Mouse (Mus musculus): ENCODE data around the gene Ankrd53.

Gene Ankrd53

DNA sequence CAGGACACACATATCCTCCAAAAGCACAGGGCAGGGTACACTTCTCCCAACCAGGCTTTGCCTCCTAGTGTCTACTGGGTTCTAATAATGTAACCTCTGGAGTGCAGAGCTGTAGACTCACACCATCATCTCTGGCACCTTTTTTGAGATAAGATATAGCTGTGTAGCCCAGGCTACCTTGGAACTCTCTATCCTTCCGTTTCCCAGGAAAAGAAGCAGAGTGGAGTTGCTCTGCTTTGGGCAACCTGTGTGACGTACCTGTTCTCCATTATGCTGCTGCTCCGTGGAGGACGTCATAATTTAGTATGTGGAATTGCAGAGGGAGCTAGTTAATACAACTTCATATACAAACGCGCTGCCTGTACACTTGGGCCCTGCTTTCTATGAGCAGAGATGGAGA lies at the start of gene Ankrd53:
Gene Ankrd53, plus strand, starts transcription at position 301 of the 400 bp plus-strand sequence.
- DNase-seq (ENCODE audit: low read depth): no peak

- DNase-seq (ENCODE audit: low read depth): no peak
Measured at GRCm38 (mm10) chr6:83713271-83714136, 48.9 kb upstream of the Ankrd53 start.

GRCm38 (mm10) chr6:83714221-83715123 lies 48.0 kb upstream of the Ankrd53 start:
- DNase-seq (ENCODE audit: low read depth): no peak

DNA sequence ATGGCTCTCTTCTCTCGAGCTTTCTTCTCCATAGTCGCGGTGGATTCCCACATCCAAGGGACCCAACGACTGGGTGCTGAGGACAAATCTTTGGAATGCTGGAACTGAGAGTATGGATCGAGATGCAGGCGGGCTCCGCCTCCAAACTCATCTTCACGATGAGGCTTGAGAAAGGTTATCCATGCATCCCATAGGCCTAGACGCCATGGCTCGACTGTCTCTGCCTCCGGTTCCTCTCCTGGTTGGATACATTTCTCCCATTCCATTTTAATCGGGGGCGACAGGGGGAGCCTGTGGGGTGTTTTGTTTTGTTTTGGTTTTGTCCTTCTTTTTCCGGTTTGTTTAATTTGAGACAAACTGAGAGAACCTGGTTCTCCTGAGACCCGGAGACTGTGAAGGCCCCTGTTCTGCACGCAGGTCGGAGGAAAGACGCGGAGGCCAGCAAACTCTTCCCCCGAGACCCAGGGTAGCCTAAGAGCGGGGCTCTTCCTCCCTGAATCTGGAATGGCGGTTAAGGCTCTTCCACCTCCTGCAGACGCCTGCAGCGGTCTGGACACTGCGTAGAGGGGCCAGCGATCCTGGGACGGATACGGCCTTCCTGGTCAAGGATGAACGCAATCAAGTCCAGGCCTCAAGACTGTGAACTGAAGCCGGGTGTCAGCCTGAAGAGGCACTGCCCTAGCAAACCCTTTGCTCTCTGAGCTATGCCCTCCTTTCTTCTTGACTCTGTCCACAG lies 46.8 kb upstream of the Ankrd53 start:
- DNase-seq (ENCODE audit: low read depth): no peak

- DNase-seq (ENCODE audit: low read depth): no peak
Measured at GRCm38 (mm10) chr6:83717026-83717425, 45.4 kb upstream of the Ankrd53 start.

- DNase-seq (ENCODE audit: low read depth): no peak
Measured at GRCm38 (mm10) chr6:83722526-83722925, 39.9 kb upstream of the Ankrd53 start.

DNA sequence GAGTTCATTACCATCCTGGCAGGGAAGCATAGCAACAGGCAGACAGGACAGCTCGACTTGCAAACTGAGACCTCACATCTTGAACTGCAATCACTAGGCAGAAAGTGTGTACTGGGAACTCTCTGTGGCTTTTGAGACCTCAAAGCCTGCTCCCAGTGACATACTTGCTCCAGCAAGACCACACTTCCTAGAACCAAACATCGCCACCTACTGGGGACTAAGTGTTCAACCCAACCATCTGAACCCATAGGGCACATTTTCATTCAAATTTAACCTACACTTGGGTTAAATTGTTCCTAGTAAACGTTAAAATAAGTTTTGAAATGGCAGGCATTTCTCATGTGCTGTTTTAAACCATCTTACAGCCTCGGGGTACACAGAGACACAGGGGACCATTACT lies 35.3 kb upstream of the Ankrd53 start:
- peak; percentile 9 for DNase-seq (ENCODE audit: low read depth)

GRCm38 (mm10) chr6:83728488-83728887 lies 34.0 kb upstream of the Ankrd53 start:
- peak; percentile 17 for DNase-seq (ENCODE audit: low read depth)

DNA sequence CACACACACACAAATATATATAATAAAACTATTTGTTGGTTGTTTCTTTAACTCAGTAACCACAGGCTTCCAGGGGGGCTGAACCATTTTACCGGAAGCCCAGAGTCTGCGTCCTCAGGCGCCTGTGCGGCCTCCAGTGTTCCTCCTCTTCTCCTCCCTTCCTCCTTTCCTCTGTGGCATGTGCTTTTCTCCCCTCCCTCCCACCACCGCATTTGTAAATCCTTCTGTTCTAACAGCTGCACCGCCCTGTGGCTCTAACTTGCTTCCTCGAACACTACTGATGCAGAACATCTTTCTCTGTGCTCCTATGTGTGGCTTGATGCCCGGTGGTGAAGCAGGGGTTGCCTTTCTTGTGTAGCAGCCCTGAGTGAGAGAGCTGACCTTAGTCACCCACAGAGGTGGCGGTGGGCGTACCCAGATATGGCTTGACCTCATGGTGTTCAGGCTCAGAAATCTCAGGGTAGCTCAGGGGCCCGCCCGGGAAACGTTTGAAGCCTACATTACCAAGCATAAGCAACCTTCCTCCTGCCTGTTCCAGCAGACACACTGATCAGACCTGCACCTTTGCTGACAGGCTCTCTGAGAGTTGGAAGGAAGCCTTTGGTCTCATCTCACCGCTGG lies 33.0 kb upstream of the Ankrd53 start:
- DNase-seq (ENCODE audit: low read depth): no peak

DNA sequence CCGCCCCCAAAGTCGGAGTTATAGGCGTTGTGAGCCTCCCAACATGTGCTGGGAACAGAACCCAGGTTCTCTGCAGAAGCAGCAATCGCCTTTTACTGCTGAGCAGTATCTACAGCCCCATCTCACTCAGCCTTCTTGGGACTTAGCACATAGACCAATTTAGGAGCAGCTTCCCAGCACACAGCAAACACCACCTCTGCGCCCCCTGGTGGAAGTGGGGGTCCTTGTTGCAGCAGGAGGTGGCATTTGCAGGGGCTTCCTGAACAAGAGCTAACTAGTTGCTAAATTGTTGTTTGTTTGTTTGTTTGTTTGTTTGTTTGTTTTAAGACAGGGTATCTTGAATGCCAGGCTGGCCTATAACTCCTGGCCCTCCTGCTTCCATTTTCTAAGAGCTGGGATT lies 31.3 kb upstream of the Ankrd53 start:
- DNase-seq (ENCODE audit: low read depth): peak; percentile 44

DNA sequence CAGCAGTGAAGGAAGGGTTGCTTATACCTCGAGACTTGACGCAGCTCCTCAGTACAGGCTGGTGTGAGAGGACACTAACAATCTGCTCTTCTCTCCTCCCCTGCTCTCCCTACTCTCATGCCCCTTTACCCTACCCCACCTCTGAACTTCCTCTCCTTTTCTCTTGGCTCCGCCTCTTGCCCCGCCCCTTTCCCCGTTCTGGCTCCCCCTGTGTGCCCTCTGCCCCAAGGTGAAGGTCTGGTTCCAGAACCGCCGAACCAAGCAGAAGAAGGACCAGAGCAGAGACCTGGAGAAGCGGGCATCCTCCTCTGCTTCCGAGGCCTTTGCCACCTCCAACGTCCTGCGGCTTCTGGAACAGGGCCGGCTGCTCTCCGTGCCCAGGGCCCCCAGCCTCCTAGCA lies 25.1 kb upstream of the Ankrd53 start:
- no peak for DNase-seq (ENCODE audit: low read depth)

DNA sequence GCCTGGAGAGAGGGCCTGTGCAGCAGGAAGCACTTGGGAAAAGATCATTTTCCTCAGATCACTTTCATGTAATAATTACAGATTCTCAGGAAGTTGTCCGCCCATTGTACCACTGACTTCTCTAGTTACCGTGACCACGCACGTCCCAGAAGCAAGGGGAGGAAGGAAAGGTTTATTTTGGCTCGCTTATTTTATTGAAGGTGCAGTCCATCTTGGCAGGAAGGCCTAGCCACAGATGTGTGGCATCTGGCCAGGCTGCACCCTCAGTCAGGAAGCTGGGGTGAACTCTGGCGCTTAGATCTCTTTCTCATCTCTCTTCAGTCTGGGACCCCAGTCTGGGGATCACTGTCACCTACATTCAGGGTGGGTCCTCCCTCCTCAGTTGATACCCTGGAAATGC lies 23.8 kb upstream of the Ankrd53 start:
- no peak for DNase-seq (ENCODE audit: low read depth)

- no peak for DNase-seq (ENCODE audit: low read depth)
Measured at GRCm38 (mm10) chr6:83742761-83743160, 19.7 kb upstream of the Ankrd53 start, which contains the start of gene Atp6v1b1. Gene Atp6v1b1, plus strand, starts transcription at chr6:83742990.

GRCm38 (mm10) chr6:83743212-83743611 lies 19.2 kb upstream of the Ankrd53 start:
- no peak for DNase-seq (ENCODE audit: low read depth)

- no peak for DNase-seq (ENCODE audit: low read depth)
Measured at GRCm38 (mm10) chr6:83744126-83744525, 18.3 kb upstream of the Ankrd53 start.

GRCm38 (mm10) chr6:83744557-83744956 lies 17.9 kb upstream of the Ankrd53 start:
- no peak for DNase-seq (ENCODE audit: low read depth)

DNA sequence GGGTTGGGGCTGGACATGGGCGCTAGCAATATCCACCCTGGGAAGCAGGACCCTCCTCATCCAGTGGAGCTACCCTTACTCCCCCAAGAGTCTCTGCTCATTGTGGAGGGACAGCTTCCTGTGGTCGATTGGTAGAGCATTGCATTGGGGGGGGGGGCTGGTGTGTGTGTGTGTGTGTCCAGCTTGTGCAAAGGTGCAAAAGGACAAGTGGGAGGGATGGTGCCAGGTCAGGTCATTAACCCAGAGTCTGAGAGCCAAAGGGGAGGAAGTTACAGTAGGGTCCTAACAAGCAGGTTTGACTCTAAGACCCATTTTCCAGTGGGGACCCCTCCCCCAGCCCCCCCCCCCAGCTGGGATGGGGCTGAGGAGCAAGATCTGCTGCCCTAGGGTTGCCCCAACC lies 17.0 kb upstream of the Ankrd53 start:
- no peak for DNase-seq (ENCODE audit: low read depth)

- DNase-seq (ENCODE audit: low read depth): no peak
Measured at GRCm38 (mm10) chr6:83749286-83749685, 13.2 kb upstream of the Ankrd53 start.

- DNase-seq (ENCODE audit: low read depth): no peak
Measured at GRCm38 (mm10) chr6:83750171-83750684, 12.2 kb upstream of the Ankrd53 start.

DNA sequence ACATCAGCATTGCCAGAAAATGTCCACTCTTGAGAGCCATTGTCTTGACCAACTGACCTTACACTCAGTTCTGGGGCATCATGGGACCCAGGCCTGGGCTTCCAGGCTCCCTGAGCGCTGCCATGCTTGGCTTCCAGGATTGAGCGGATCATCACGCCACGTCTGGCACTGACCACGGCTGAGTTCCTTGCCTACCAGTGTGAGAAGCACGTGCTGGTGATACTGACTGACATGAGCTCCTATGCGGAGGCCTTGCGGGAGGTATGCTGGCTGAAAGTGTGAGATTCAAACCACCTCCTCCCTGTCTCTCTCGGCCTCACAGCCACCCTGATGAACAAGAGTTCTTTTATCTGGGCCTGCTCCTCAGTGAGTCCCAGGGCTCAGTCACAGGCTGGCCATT lies 6.4 kb upstream of the Ankrd53 start:
- no peak for DNase-seq (ENCODE audit: low read depth)

DNA sequence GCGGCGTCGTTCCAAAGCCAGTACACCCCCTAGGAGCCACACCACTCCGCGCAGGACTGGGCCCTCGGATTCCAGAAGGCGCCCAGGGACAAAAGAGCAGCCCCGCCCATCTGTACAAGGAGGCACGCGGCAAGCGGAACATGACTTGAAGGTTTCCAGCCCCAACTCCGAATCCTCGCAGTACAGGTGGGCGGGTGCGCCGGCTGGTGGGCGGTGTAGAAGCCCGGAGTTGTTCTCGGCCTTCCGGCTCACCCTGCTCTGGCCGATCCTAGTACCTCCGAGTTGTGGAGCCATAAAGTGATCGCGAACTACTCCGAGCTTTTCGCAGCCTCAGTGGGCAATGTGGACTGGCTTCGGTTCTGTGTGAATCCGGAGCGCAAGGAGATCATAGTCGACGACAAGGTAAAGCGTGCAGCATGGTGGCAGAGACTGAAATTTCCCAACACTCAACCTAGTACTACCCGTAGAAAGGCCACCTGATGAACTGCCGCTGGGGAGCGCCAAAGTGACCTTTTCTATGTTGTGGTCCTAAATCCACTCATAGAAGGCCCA lies 512 bp downstream of the Ankrd53 start:
- DNase-seq (ENCODE audit: low read depth): no peak
